Mouse (Mus musculus) spleen, adult 2 months (tissue): ENCODE measurements around the gene Nr4a2.

Experiments
- CTCF ChIP-seq: fragments of 200-500 bp; IDR thresholded peaks from 2 replicates; pipeline ENCODE4 v1.5.1; 2011; ENCODE audit warnings: mild to moderate bottlenecking, inconsistent platforms; ENCODE audit not compliant: insufficient read depth, insufficient read length, insufficient replicate concordance; ENCODE audit errors: extremely low read depth
- POLR2A ChIP-seq: fragments of 200-500 bp; IDR thresholded peaks from 2 replicates; pipeline ENCODE4 v1.6.1; 2011; ENCODE audit warnings: low read depth, low read length, inconsistent platforms

DNA sequence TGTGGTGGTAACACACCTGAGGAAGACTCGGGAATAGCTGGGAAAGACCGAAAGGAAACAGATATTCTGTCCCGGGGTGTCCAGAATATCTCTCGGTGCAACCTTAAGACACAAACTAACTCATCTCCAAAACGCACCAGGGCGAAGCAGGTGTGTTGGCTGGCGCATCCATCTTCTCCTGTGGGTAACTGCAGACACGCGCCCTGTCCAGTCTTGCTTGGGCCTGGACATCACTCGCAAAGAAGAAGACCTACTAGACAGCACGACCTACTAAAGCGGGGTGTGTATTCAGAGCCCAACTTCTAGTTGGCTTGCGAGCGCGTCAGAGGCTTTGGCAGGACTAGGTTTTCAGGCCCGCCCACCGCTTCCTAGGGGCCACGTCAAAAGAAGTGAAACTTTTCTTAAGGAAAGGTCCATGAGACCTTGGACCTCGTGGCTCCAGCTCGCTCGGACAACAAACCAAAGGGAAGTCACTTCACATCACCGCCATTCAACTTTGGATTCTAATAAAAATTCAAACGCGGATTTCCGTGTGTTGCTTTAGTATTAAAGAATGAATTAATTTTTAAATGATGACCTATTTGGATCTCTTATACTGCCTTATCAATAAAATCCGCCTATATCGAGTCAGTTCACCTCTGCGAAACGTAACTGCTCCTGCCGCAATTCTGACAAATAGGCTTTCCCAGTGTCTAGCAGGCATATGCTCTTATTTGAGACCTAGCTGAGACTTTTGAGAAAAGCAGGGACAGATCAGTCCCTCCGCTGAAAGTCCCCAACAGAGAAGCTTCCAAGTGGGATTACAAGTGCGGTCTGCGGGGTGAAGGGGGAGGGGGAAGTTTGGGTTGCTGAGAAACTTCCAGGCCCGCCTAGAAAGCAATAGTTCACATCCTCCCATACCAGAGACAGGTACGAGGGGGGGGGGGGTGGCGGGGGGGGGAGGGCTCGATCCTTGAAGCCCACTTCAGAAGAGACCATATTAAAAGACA is 20.7 kb downstream of the Nr4a2 start:
- no peak for TF ChIP-seq CTCF
- no peak for TF ChIP-seq POLR2A
